Mouse (Mus musculus) frontal cortex, postnatal 36 days (tissue): Measurements from ENCODE around the gene Crygf.
"Not testable (repeated sequence)": the region's sequence is repeated elsewhere in the genome, so short reads cannot be mapped to it uniquely, and the experiment has no call there.

Source experiments
- DNase-seq, 2 experiments: peaks; one replicate each; pipeline ENCODE4 v3.0.0; 2022; ENCODE audit warnings: low spot score in 2 of 2

Crygf gene

GRCm38 (mm10) chr1:65926294-65926693 lies at the start of gene Crygf:
Gene Crygf (plus strand): TSS chr1:65926520.
- DNase-seq, result no peak

DNA sequence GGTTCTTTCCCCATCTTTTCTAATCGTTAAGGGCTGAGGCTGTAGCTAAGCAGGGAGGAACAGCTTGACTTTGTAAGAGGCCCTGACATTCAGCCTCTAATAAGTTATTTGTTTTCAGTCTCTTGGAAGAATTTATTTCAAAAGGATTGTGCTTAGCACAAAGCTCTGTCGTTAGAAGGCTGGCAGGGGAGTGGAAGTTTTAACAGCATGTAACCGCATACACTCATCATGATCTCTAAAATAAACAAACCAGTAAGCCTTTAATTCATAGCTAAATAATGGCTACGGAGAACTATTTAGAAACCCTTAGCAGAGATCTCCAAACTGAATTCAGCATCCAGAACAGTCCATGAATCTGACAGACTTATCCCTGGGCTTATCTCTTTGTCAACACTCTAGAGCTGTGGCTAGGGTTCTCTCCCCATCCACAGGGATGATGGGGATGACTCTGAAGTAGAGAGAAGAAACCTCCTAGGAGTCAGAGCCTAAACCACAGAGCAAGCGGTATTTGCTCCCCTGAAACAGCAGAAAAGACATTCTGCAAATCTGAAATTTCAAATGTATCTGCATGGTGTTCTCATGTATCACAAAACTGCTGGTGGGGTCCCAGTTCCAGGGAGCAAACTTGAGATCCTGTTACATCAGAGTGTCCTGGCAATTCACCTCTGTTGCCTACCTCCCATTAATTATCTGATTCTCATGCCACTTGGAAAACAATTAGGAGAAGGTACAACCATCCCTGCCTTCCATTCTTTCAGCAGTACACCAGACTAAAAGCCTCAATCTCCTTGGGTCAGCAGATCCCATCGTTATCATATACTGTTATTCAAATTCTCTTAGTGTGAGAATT lies 734 bp upstream of the Crygf start:
- DNase-seq, result no peak

GRCm38 (mm10) chr1:65926696-65927095 lies 376 bp downstream of the Crygf start:
- DNase-seq, result not testable (repeated sequence)

DNA sequence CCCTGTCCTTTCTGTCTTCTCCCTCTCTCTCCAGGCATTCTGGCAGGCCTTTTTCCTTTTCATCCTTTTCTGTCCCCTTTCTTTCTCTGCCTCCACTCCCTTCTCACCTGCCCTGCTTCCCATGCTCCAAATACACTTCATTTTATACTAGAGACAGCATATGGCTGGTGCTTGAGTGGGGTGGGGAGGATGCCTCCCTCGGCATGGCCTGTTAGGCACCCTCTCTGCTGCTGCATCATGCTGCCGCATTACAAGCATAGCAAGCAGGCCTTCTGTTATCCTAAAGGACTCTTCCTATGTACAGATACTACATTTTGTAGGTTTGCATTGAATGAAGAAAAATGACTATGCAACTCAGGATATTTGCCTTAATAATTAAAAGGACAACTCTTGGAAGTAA lies 3.7 kb downstream of the Crygf start:
- DNase-seq, result peak in 1 of 2 experiments; percentile 2

- no peak for DNase-seq
These were observed 5.9 kb downstream of the Crygf start for GRCm38 (mm10) chr1:65932091-65932812.
